Mouse (Mus musculus): ENCODE results near the gene Pip4p1. TPM values are rescaled to one million over a fixed set of nuclear protein-coding genes. Genes with fewer than 3 reads are reported as not detected.

Gene Pip4p1
- polyA plus RNA-seq, 1 experiment from 2014 or later, result 38.3 TPM

DNA sequence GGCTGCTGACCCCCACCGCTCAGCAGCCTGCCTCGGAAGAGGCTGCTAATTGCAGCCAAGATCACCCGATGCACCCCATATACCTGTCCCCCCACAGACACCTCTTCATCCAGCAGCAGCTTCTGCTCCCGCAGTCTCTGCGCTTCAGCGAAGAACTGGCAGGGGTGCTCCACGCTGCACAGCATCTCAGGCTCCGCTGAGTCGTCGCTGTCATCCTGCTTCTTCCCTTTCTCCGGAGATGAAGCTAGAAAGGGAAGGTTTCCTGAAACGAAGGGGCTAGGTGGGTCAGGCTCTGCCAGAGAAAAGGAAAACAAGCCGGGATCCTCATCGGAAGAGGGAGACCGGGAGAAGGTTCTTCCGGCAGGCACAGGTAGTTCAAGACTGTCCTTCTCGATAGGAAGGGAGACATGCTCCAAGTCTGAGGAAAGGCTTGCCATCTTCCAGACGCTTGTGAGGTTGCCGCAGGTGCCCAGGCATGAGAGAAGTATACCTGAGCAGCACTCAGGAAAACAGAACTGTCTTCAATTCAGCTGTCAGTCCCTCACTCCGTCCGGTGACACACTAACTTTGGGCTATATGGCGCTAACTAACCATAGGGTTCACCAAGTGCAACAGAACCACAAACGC lies 33.8 kb downstream of the Pip4p1 start:
- ATAC-seq (ENCODE audit: low FRiP score, low TSS enrichment), result no peak
- Histone ChIP-seq H3K27ac (replicated peaks) (peak overlapping the region; percentile 67; the same call in 1 of the 2 replicates), H3K4me3 (ENCODE audit: low read depth, low read length) (peak overlapping the region; percentile 39), H3K27me3 (ENCODE audit: control insufficient read depth, insufficient read depth, low read length) (no peaks in the 10 kb centered on the region), H3K4me2 (replicated peaks; ENCODE audit: low read depth) (peak overlapping the region; percentile 69), H3K4me1 (replicated peaks; ENCODE audit: control insufficient read depth, insufficient read depth) (0 out of 2 replicates have a peak, but pooled peaks cover 3% of the 10 kb centered on the region), H3K36me3 (ENCODE audit: control insufficient read depth, insufficient read depth, low read length) (no peaks in the 10 kb centered on the region), H3K9ac (ENCODE audit: low read length) (peak overlapping the region; percentile 63), H3K9me3 (ENCODE audit: control insufficient read depth, low read length) (no peaks in the 10 kb centered on the region)
- TF ChIP-seq CTCF (IDR thresholded peaks at IDR 0.05; ENCODE audit: low read depth), result no peak
- TF ChIP-seq EP300 (optimal IDR thresholded peaks at IDR 0.05), result no peak
- 25% methylated on average over 23 of the region's 23 CpGs for WGBS
- no peak for DNase-seq (ENCODE audit: low spot score)

DNA sequence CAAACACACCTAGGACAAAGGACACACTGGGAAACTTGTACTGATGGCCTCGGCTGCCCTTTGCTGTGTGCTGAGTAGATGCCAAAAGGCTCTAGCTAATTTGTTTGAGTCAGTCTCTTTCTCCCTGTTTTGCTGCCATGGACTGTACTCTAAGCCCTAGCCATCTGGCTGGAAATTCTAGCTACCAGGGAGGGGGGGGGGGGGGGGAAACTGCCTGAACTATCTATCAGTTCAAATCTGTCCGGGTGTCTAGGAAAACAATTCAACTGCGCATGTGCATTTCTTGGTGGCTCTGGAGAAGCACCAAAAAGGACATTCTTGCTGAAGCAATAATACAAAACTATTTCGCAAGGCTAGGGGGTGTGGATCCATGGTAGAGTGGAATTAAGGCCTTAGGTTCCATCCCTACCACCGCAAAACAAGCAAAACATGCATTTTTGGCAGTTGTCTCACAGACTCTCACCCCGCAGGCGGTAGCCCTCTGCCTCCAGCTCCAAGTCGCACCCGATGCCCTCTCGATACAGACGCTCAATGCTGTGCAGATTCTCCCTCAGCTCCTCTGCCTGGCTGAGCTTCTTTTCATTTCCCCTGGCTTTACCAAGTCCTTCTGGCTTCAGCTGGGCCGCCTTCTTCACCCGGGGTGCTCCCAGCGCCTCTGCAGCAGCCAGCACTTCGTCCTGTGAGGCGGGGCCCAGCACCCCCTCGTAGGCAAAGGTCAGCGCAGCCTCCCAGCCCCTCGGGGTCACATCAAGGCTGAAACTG lies 34.5 kb downstream of the Pip4p1 start:
- Histone ChIP-seq H3K9ac (ENCODE audit: low read length) (peak overlapping the region; percentile 63), H3K4me2 (replicated peaks; ENCODE audit: low read depth) (peak overlapping the region; percentile 69), H3K4me3 (ENCODE audit: low read depth, low read length) (peak overlapping the region; percentile 39), H3K27ac (replicated peaks) (peak overlapping the region; percentile 67; the same call in 1 of the 2 replicates), H3K4me1 (replicated peaks; ENCODE audit: control insufficient read depth, insufficient read depth) (0 out of 2 replicates have a peak, but pooled peaks cover 3% of the 10 kb centered on the region), H3K9me3 (ENCODE audit: control insufficient read depth, low read length) (no peaks in the 10 kb centered on the region), H3K27me3 (ENCODE audit: control insufficient read depth, insufficient read depth, low read length) (no peaks in the 10 kb centered on the region), H3K36me3 (ENCODE audit: control insufficient read depth, insufficient read depth, low read length) (no peaks in the 10 kb centered on the region)
- WGBS, result 13% methylated on average over 19 of the region's 19 CpGs
- DNase-seq (ENCODE audit: low spot score) (peak; percentile 21), ATAC-seq (ENCODE audit: low FRiP score, low TSS enrichment) (peak; percentile 71; the same call in 1 of the 2 replicates)
- no peak for TF ChIP-seq CTCF (IDR thresholded peaks at IDR 0.05; ENCODE audit: low read depth)

DNA sequence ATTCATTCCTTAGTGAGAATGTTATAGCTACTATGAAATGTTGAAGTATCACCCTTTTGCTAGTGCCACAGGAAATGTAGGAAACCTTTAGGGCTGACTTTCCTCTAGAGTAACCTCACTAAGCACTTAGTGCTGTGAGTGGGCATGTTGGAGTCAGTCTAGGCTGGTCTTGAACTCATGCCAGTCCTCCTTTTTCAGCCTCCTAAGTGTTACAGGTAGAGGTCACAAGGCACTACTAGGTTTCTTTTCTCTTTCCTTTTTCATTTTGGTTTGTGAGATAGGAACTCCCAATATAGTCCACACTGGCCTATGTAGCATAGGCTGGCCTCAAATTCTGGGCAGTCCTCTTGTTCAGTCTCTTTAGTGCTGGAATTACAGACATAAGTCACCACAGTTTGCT lies 35.2 kb downstream of the Pip4p1 start:
- H3K36me3 ChIP-seq (ENCODE audit: control insufficient read depth, insufficient read depth, low read length), result no peaks in the 10 kb centered on the region
- no peak for DNase-seq (ENCODE audit: low spot score)
- 0 out of 2 replicates have a peak, but pooled peaks cover 3% of the 10 kb centered on the region for H3K4me1 ChIP-seq (replicated peaks; ENCODE audit: control insufficient read depth, insufficient read depth)
- H3K27ac ChIP-seq (replicated peaks), result no peak overlapping the region
- no peak overlapping the region for H3K4me3 ChIP-seq (ENCODE audit: low read depth, low read length)
- H3K9me3 ChIP-seq (ENCODE audit: control insufficient read depth, low read length), result no peaks in the 10 kb centered on the region
- no peaks in the 10 kb centered on the region for H3K27me3 ChIP-seq (ENCODE audit: control insufficient read depth, insufficient read depth, low read length)
- no peak overlapping the region for H3K4me2 ChIP-seq (replicated peaks; ENCODE audit: low read depth)
- H3K9ac ChIP-seq (ENCODE audit: low read length), result no peak overlapping the region
- TF ChIP-seq EP300 (optimal IDR thresholded peaks at IDR 0.05) (no peak), CTCF (IDR thresholded peaks at IDR 0.05; ENCODE audit: low read depth) (no peak)
- ATAC-seq (ENCODE audit: low FRiP score, low TSS enrichment), result no peak

DNA sequence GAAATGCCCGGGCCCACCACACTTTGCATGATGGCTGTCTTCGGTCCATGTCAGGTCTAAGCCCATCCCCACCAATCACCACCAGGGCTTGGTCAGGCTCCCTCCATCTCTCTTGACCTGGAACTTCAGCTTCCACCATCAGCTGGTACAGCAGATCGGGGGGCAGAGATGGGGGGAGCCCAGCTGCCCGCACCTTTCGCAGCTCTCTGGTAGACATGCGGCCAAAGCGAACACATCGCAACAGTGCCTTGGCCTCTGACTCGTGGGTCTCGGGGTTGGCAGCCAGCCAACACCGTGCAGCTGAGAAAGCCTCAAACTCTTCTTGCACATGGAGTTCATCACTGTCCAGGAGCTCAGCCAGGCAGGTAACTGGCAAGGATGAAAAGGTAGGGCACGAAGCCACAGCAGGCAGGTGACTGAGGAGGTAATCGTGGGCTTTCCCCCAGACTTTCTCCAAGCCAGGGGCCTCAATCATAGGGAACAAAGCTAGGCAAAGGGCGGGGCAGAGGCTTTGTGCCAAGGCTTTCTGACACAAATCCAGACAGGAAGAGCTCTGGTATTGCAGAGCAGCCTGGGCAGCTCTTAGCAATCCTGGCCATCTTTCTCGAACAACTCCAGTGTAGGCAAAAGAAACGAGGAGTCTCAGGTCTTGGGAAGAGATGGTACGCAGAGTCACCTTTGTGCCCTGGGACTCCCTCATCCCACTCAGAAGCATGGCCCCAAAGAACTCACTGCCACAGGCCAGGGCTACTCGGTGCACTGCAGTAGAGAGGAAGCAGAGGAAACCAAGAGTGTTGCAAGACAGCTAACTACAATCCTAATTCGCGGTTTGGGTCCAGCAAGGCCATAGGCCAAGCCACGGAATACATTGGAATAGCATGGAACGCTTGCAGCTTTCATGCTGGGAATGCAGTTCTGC lies 37.9 kb downstream of the Pip4p1 start:
- Histone ChIP-seq H3K4me3 (ENCODE audit: low read depth, low read length) (no peak overlapping the region), H3K27me3 (ENCODE audit: control insufficient read depth, insufficient read depth, low read length) (no peaks in the 10 kb centered on the region), H3K27ac (replicated peaks) (no peak overlapping the region), H3K4me1 (replicated peaks; ENCODE audit: control insufficient read depth, insufficient read depth) (0 out of 2 replicates have a peak, but pooled peaks cover 3% of the 10 kb centered on the region), H3K9me3 (ENCODE audit: control insufficient read depth, low read length) (no peaks in the 10 kb centered on the region), H3K4me2 (replicated peaks; ENCODE audit: low read depth) (no peak overlapping the region), H3K36me3 (ENCODE audit: control insufficient read depth, insufficient read depth, low read length) (no peaks in the 10 kb centered on the region), H3K9ac (ENCODE audit: low read length) (no peak overlapping the region)
- 61% methylated on average over 22 of the region's 22 CpGs for WGBS
- DNase-seq (ENCODE audit: low spot score) (no peak), ATAC-seq (ENCODE audit: low FRiP score, low TSS enrichment) (no peak)
- TF ChIP-seq CTCF (IDR thresholded peaks at IDR 0.05; ENCODE audit: low read depth) (no peak), EP300 (optimal IDR thresholded peaks at IDR 0.05) (no peak)

DNA sequence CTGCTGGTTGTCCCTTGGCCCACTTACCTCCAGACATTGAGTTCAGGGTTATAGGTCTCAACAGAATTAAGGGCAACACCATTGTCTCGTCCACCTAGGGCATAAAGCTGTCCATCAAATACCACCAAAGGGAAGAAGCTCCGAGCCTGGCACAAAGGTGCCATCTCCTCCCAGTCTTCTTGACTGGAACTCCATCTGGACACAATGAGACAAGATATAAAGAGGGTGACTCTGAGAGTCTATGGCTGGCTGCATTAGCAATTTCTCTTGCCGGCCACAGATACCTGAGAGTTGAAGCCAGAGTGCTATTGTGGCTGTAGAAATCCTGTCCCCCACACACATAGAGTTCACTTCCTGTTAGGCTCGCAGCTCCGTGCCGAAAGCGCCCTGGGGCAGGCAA lies 38.6 kb downstream of the Pip4p1 start:
- DNase-seq (ENCODE audit: low spot score), result no peak

More for the DNA sequence above, 38.6 kb downstream of the Pip4p1 start:
- 74% methylated on average over 7 of the region's 7 CpGs for WGBS
- H3K4me3 ChIP-seq (ENCODE audit: low read depth, low read length), result no peak overlapping the region
- no peak overlapping the region for H3K9ac ChIP-seq (ENCODE audit: low read length)
- TF ChIP-seq CTCF (IDR thresholded peaks at IDR 0.05; ENCODE audit: low read depth) (no peak), EP300 (optimal IDR thresholded peaks at IDR 0.05) (no peak)
- no peak overlapping the region for H3K27ac ChIP-seq (replicated peaks)
- no peaks in the 10 kb centered on the region for H3K9me3 ChIP-seq (ENCODE audit: control insufficient read depth, low read length)
- H3K4me1 ChIP-seq (replicated peaks; ENCODE audit: control insufficient read depth, insufficient read depth), result 0 out of 2 replicates have a peak, but pooled peaks cover 3% of the 10 kb centered on the region
- no peaks in the 10 kb centered on the region for H3K27me3 ChIP-seq (ENCODE audit: control insufficient read depth, insufficient read depth, low read length)
- H3K4me2 ChIP-seq (replicated peaks; ENCODE audit: low read depth), result no peak overlapping the region
- no peaks in the 10 kb centered on the region for H3K36me3 ChIP-seq (ENCODE audit: control insufficient read depth, insufficient read depth, low read length)
- no peak for ATAC-seq (ENCODE audit: low FRiP score, low TSS enrichment)
